Mouse (Mus musculus): ENCODE measurements around the gene Pfdn6. TPM values are rescaled to one million over a fixed set of nuclear protein-coding genes. Genes with fewer than 3 reads are reported as not detected.
"Not testable (repeated sequence)": the region's sequence is repeated elsewhere in the genome, so short reads cannot be mapped to it uniquely, and the experiment has no call there.

Pfdn6 gene
- polyA plus RNA-seq, 1 experiment from 2014 or later: 178 TPM

- Histone ChIP-seq H3K9ac (no peak overlapping the region), H3K9me3 (no peaks in the 10 kb centered on the region), H3K4me3 (no peak overlapping the region), H3K4me1 (no peaks in the 10 kb centered on the region), H3K27me3 (replicated peaks) (no peaks in the 10 kb centered on the region), H3K36me3 (replicated peaks) (no peaks in the 10 kb centered on the region), H3K27ac (no peak overlapping the region), H3K4me2 (no peak overlapping the region)
- 46% methylated on average over 6 of the region's 6 CpGs for WGBS
- no peak for ATAC-seq (replicated peaks)
Observed at GRCm38 (mm10) chr17:33897114-33897794, 42.9 kb downstream of the Pfdn6 start.

GRCm38 (mm10) chr17:33893011-33893410 lies 47.1 kb downstream of the Pfdn6 start:
- H3K9ac ChIP-seq; H3K4me2 ChIP-seq; H3K36me3 ChIP-seq (replicated peaks); H3K27me3 ChIP-seq (replicated peaks); H3K4me3 ChIP-seq; H3K9me3 ChIP-seq; H3K4me1 ChIP-seq; ATAC-seq (replicated peaks); H3K27ac ChIP-seq: not testable (repeated sequence)
- WGBS: 75% methylated on average over 4 of the region's 4 CpGs

GRCm38 (mm10) chr17:33892429-33892828 lies 47.7 kb downstream of the Pfdn6 start:
- H3K9ac ChIP-seq: no peak overlapping the region
- ATAC-seq (replicated peaks): no peak
- no peaks in the 10 kb centered on the region for H3K9me3 ChIP-seq
- no peaks in the 10 kb centered on the region for H3K36me3 ChIP-seq (replicated peaks)
- H3K27me3 ChIP-seq (replicated peaks): no peaks in the 10 kb centered on the region
- no peak overlapping the region for H3K27ac ChIP-seq
- H3K4me1 ChIP-seq: peaks cover 7% of the 10 kb centered on the region
- H3K4me3 ChIP-seq: no peak overlapping the region
- 14% methylated on average over 7 of the region's 7 CpGs for WGBS
- no peak overlapping the region for H3K4me2 ChIP-seq

- H3K4me2 ChIP-seq; H3K27ac ChIP-seq; H3K27me3 ChIP-seq (replicated peaks); H3K9me3 ChIP-seq; ATAC-seq (replicated peaks); H3K4me1 ChIP-seq; H3K4me3 ChIP-seq; H3K9ac ChIP-seq; H3K36me3 ChIP-seq (replicated peaks): not testable (repeated sequence)
- 70% methylated on average over 6 of the region's 6 CpGs for WGBS
Observed at GRCm38 (mm10) chr17:33891892-33892291, 48.3 kb downstream of the Pfdn6 start.

- H3K27ac ChIP-seq: no peak overlapping the region
- H3K4me2 ChIP-seq: no peak overlapping the region
- H3K36me3 ChIP-seq (replicated peaks): no peaks in the 10 kb centered on the region
- no peaks in the 10 kb centered on the region for H3K27me3 ChIP-seq (replicated peaks)
- no peak overlapping the region for H3K4me3 ChIP-seq
- no peak for ATAC-seq (replicated peaks)
- 69% methylated on average over 2 of the region's 2 CpGs for WGBS
- no peaks in the 10 kb centered on the region for H3K9me3 ChIP-seq
- H3K4me1 ChIP-seq: peaks cover 7% of the 10 kb centered on the region
- no peak overlapping the region for H3K9ac ChIP-seq
Observed at GRCm38 (mm10) chr17:33891357-33891756, 48.8 kb downstream of the Pfdn6 start.

- no peaks in the 10 kb centered on the region for H3K9me3 ChIP-seq
- no peaks in the 10 kb centered on the region for H3K36me3 ChIP-seq (replicated peaks)
- H3K4me2 ChIP-seq: peak within 1 kb of the TSS; percentile 84
- H3K9ac ChIP-seq: peak within 1 kb of the TSS; percentile 32
- peak within 1 kb of the TSS; percentile 61 for H3K4me3 ChIP-seq
- peak; percentile 100 for ATAC-seq (replicated peaks)
- under 1% methylated on average over 48 of the region's 49 CpGs for WGBS
- H3K27me3 ChIP-seq (replicated peaks): no peaks in the 10 kb centered on the region
- peaks cover 7% of the 10 kb centered on the region for H3K4me1 ChIP-seq
- no peak within 1 kb of the TSS for H3K27ac ChIP-seq
Observed at GRCm38 (mm10) chr17:33890533-33891059, 49.5 kb downstream of the Pfdn6 start, which contains the start of gene Kifc1. Gene Kifc1, minus strand, starts transcription at chr17:33890661.

- H3K27ac ChIP-seq: not testable (repeated sequence)
Observed at GRCm38 (mm10) chr17:33889941-33890532, 50.1 kb downstream of the Pfdn6 start.

More at GRCm38 (mm10) chr17:33889941-33890532, 50.1 kb downstream of the Pfdn6 start:
- ATAC-seq (replicated peaks); H3K4me1 ChIP-seq; H3K27me3 ChIP-seq (replicated peaks); H3K9me3 ChIP-seq; H3K36me3 ChIP-seq (replicated peaks): not testable (repeated sequence)
- under 1% methylated on average over 44 of the region's 44 CpGs for WGBS
- Histone ChIP-seq H3K9ac (peak overlapping the region; percentile 32), H3K4me3 (peak overlapping the region; percentile 61), H3K4me2 (peak overlapping the region; percentile 84)

Other genes starting within 250 kb of the Pfdn6 start
- gene March2, start 221.7 kb downstream of the Pfdn6 start, polyA plus RNA-seq (2015; fragmentation: Nextera tagmentation; extraction: Ambion mirVana): 71.2 and 79.2 TPM in 2 replicates
- gene Rab11b, start 179.8 kb downstream of the Pfdn6 start, polyA plus RNA-seq (2015; fragmentation: Nextera tagmentation; extraction: Ambion mirVana): 630 and 639 TPM in 2 replicates
- 22.6 and 23.3 TPM in 2 replicates for gene Angptl4, start 158.5 kb downstream of the Pfdn6 start, polyA plus RNA-seq (2015; fragmentation: Nextera tagmentation; extraction: Ambion mirVana)
- gene Kank3, start 129.8 kb downstream of the Pfdn6 start, polyA plus RNA-seq (2015; fragmentation: Nextera tagmentation; extraction: Ambion mirVana): 51.5 and 53.4 TPM in 2 replicates
- gene Rps28, start 115.8 kb downstream of the Pfdn6 start, polyA plus RNA-seq (2015; fragmentation: Nextera tagmentation; extraction: Ambion mirVana): 476 TPM in 2 replicates
- gene Ndufa7, start 115.8 kb downstream of the Pfdn6 start, polyA plus RNA-seq (2015; fragmentation: Nextera tagmentation; extraction: Ambion mirVana): 467 and 476 TPM in 2 replicates
- 50.8 and 58.9 TPM in 2 replicates for gene Cd320, start 97.3 kb downstream of the Pfdn6 start, polyA plus RNA-seq (2015; fragmentation: Nextera tagmentation; extraction: Ambion mirVana)
- gene Gm7029, start 66.5 kb downstream of the Pfdn6 start, polyA plus RNA-seq (2015; fragmentation: Nextera tagmentation; extraction: Ambion mirVana): not detected in 2 replicates
- 1.5 and 2.6 TPM in 2 replicates for gene Kifc1, start 49.7 kb downstream of the Pfdn6 start, polyA plus RNA-seq (2015; fragmentation: Nextera tagmentation; extraction: Ambion mirVana)
- 0.50 and 0.51 TPM in 2 replicates for gene Platr17, start 35.2 kb downstream of the Pfdn6 start, polyA plus RNA-seq (2015; fragmentation: Nextera tagmentation; extraction: Ambion mirVana)
- 59.4 and 61.1 TPM in 2 replicates for gene Daxx, start 30.9 kb downstream of the Pfdn6 start, polyA plus RNA-seq (2015; fragmentation: Nextera tagmentation; extraction: Ambion mirVana)
- 23.6 and 28.6 TPM in 2 replicates for gene Tapbp, start 24.4 kb downstream of the Pfdn6 start, polyA plus RNA-seq (2015; fragmentation: Nextera tagmentation; extraction: Ambion mirVana)
- gene Zbtb22, start 24.4 kb downstream of the Pfdn6 start, polyA plus RNA-seq (2015; fragmentation: Nextera tagmentation; extraction: Ambion mirVana): 18.1 and 18.3 TPM in 2 replicates
- 60.9 and 61.1 TPM in 2 replicates for gene Rgl2, start 10.8 kb downstream of the Pfdn6 start, polyA plus RNA-seq (2015; fragmentation: Nextera tagmentation; extraction: Ambion mirVana)
- 25.9 and 26.2 TPM in 2 replicates for gene Wdr46, start 317 bp upstream of the Pfdn6 start, polyA plus RNA-seq (2015; fragmentation: Nextera tagmentation; extraction: Ambion mirVana)
- 14.9 and 15.1 TPM in 2 replicates for gene B3galt4, start 11.1 kb upstream of the Pfdn6 start, polyA plus RNA-seq (2015; fragmentation: Nextera tagmentation; extraction: Ambion mirVana)
- 80.9 and 84.4 TPM in 2 replicates for gene Vps52, start 15.5 kb upstream of the Pfdn6 start, polyA plus RNA-seq (2015; fragmentation: Nextera tagmentation; extraction: Ambion mirVana)
- 689 and 743 TPM in 2 replicates for gene Rps18, start 15.7 kb upstream of the Pfdn6 start, polyA plus RNA-seq (2015; fragmentation: Nextera tagmentation; extraction: Ambion mirVana)
- 19.0 and 20.1 TPM in 2 replicates for gene H2-K1, start 60.0 kb upstream of the Pfdn6 start, polyA plus RNA-seq (2015; fragmentation: Nextera tagmentation; extraction: Ambion mirVana)
- gene Ring1, start 84.3 kb upstream of the Pfdn6 start, polyA plus RNA-seq (2015; fragmentation: Nextera tagmentation; extraction: Ambion mirVana): 22.8 and 26.3 TPM in 2 replicates
- 65.6 and 74.1 TPM in 2 replicates for gene H2-Ke6, start 87.7 kb upstream of the Pfdn6 start, polyA plus RNA-seq (2015; fragmentation: Nextera tagmentation; extraction: Ambion mirVana)
- gene Slc39a7, start 91.3 kb upstream of the Pfdn6 start, polyA plus RNA-seq (2015; fragmentation: Nextera tagmentation; extraction: Ambion mirVana): 178 and 184 TPM in 2 replicates
- gene Rxrb, start 91.5 kb upstream of the Pfdn6 start, polyA plus RNA-seq (2015; fragmentation: Nextera tagmentation; extraction: Ambion mirVana): 64.7 and 65.5 TPM in 2 replicates
- gene Col11a2, start 99.1 kb upstream of the Pfdn6 start, polyA plus RNA-seq (2015; fragmentation: Nextera tagmentation; extraction: Ambion mirVana): 3.2 and 4.8 TPM in 2 replicates
- gene H2-Oa, start 152.0 kb upstream of the Pfdn6 start, polyA plus RNA-seq (2015; fragmentation: Nextera tagmentation; extraction: Ambion mirVana): not detected in 2 replicates
- 17.2 and 18.8 TPM in 2 replicates for gene H2-DMa, start 179.2 kb upstream of the Pfdn6 start, polyA plus RNA-seq (2015; fragmentation: Nextera tagmentation; extraction: Ambion mirVana)
- gene Brd2, start 182.3 kb upstream of the Pfdn6 start, polyA plus RNA-seq (2015; fragmentation: Nextera tagmentation; extraction: Ambion mirVana): 137 and 140 TPM in 2 replicates
- gene H2-DMb2, start 203.0 kb upstream of the Pfdn6 start, polyA plus RNA-seq (2015; fragmentation: Nextera tagmentation; extraction: Ambion mirVana): 0.27 and 0.65 TPM in 2 replicates
- gene H2-DMb1, start 212.7 kb upstream of the Pfdn6 start, polyA plus RNA-seq (2015; fragmentation: Nextera tagmentation; extraction: Ambion mirVana): 0.79 and 1.2 TPM in 2 replicates
- 2.3 and 3.1 TPM in 2 replicates for gene Tap1, start 247.2 kb upstream of the Pfdn6 start, polyA plus RNA-seq (2015; fragmentation: Nextera tagmentation; extraction: Ambion mirVana)
- 1.5 and 2.0 TPM in 2 replicates for gene Psmb9, start 247.4 kb upstream of the Pfdn6 start, polyA plus RNA-seq (2015; fragmentation: Nextera tagmentation; extraction: Ambion mirVana)

Measured in midbrain, embryonic 15.5 days (tissue).